Mouse (Mus musculus) yolk sac, embryonic 10.5 days (tissue): ENCODE results near the gene Foxl2.
A peak's percentile ranks its signal among the peaks of the same experiment; 100 is the strongest.

ENCODE experiments used
- DNase-seq: peaks from one replicate; pipeline ENCODE4 v3.0.0-alpha.2; 2017; ENCODE audit warnings: low spot score

Gene Foxl2

GRCm38 (mm10) chr9:98955103-98955715 is at the start of gene Foxl2:
TSS of gene Foxl2 (plus strand) at chr9:98955288.
- peak; percentile 38 for DNase-seq

- no peak for DNase-seq
These were observed 34.2 kb upstream of the Foxl2 start for GRCm38 (mm10) chr9:98920629-98921523.

- DNase-seq: no peak
These were observed 32.0 kb upstream of the Foxl2 start for GRCm38 (mm10) chr9:98923119-98923518.

GRCm38 (mm10) chr9:98924183-98924582 is 30.9 kb upstream of the Foxl2 start:
- DNase-seq: no peak

- DNase-seq: no peak
These were observed 25.6 kb upstream of the Foxl2 start for GRCm38 (mm10) chr9:98929496-98929895.

- DNase-seq: peak; percentile 24
These were observed 22.2 kb upstream of the Foxl2 start for GRCm38 (mm10) chr9:98932931-98933330.

- DNase-seq: no peak
These were observed 19.7 kb upstream of the Foxl2 start for GRCm38 (mm10) chr9:98935190-98935909.

GRCm38 (mm10) chr9:98939290-98939689 is 15.8 kb upstream of the Foxl2 start:
- no peak for DNase-seq

GRCm38 (mm10) chr9:98952171-98953050 is 2.7 kb upstream of the Foxl2 start:
- DNase-seq: no peak

- DNase-seq: no peak
These were observed 1.8 kb upstream of the Foxl2 start for GRCm38 (mm10) chr9:98953291-98953690.

GRCm38 (mm10) chr9:98953830-98954229 is 1.3 kb upstream of the Foxl2 start:
- no peak for DNase-seq

GRCm38 (mm10) chr9:98954391-98955102 is 541 bp upstream of the Foxl2 start:
- peak; percentile 31 for DNase-seq

GRCm38 (mm10) chr9:98955716-98956224 is 682 bp downstream of the Foxl2 start:
- DNase-seq: peak; percentile 33

GRCm38 (mm10) chr9:98956591-98957381 is 1.7 kb downstream of the Foxl2 start:
- peak; percentile 42 for DNase-seq

- no peak for DNase-seq
These were observed 2.8 kb downstream of the Foxl2 start for GRCm38 (mm10) chr9:98957751-98958351.

- no peak for DNase-seq
These were observed 3.5 kb downstream of the Foxl2 start for GRCm38 (mm10) chr9:98958628-98959027.

- DNase-seq: no peak
These were observed 4.8 kb downstream of the Foxl2 start for GRCm38 (mm10) chr9:98959851-98960250.

- DNase-seq: no peak
These were observed 5.3 kb downstream of the Foxl2 start for GRCm38 (mm10) chr9:98960348-98960747.
